Mouse (Mus musculus) frontal cortex, adult 2 months (tissue): ENCODE results near the gene 4933415F23Rik. TPM values are rescaled to one million over a fixed set of nuclear protein-coding genes. Genes with fewer than 3 reads are reported as not detected.
A peak's percentile ranks its signal among the peaks of the same experiment; 100 is the strongest.

Source experiments
- DNase-seq, 2 experiments: peaks; one replicate each; pipeline ENCODE4 v3.0.0; 2022; ENCODE audit warnings: low spot score in 1 of 2; ENCODE audit errors: extremely low spot score in 1 of 2
- polyA plus RNA-seq: library from polyadenylated mRNA; depleted of rRNA; stranded (reverse); fragments of >200 nt; gene quantifications from 2 replicates; pipeline ENCODE4 v1.2.3, GENCODE M21; 2012; rRNA removed

Gene 4933415F23Rik
- polyA plus RNA-seq, result not detected in 2 replicates

DNA sequence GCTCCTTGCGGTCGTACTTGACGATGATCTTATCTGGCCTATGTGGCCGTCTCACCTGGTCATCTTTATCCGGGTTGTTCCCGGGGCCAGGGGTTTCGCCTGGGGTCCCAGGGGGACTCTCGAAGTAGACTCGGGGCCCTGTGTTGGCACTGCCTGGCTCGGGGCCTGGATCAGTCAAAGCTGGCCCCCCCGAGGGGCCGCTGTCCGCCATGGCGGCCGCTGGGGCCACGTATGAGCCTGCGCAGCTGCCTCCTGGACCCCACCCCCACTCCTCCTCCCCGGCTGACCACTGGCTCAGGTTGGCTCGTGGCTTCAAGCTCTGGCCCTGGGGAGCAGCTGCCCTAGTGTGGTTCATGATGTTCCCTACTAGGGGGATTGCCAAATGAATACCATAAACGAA is at the start of gene 4933415F23Rik:
4933415F23Rik (minus strand) TSS at position 233 of the 400 bp plus-strand sequence.
- no peak for DNase-seq

DNA sequence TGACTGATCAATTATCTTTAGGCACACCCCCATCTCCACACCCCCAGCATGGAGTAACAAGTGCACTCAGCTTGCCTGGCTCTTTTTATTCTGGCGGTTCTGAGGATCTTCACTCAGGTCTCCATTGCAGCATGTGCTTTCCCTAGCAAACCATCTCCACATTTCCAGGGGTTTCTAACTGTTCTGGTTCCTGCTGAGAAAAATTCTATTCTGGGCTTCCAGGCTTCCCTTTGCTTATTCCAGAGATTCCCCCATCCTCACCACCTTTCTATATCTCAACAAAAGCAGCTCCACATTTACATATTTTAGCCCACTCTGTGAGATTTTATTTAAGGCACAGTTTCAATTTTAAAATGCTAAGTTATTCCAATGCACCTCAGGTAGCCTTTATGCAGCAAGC is 49.7 kb upstream of the 4933415F23Rik start:
- no peak for DNase-seq

DNA sequence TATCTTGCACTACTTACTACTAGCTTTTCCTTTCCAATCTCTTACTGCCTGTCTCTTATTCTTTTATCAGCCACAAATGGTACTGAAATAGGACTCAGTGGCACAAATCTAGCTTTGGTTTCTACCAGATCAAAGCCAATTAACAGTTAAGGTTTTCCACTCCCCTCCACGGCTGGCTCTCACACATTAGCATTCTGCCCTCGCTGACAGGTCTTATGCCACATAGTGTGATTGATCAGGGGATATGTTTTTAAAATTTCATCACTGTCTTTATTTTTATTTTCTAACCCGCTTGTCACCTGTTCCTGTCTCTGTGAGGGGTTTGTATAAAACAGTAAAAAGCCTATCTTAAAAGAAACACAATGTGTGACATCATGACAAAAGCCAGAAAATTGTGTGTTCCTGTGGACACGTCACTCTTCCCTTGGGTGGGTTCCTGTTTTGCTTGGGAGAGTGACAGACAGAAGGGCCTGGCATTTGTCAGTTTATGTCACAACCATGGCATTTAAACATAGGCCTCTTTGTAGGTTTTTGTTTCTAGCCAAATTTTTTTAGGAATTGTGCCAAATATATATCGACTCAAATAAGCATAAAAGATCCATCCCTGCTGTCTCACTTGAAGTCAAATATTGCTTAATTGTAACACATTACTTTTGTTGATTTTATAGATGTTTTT is 44.3 kb upstream of the 4933415F23Rik start:
- no peak for DNase-seq

DNA sequence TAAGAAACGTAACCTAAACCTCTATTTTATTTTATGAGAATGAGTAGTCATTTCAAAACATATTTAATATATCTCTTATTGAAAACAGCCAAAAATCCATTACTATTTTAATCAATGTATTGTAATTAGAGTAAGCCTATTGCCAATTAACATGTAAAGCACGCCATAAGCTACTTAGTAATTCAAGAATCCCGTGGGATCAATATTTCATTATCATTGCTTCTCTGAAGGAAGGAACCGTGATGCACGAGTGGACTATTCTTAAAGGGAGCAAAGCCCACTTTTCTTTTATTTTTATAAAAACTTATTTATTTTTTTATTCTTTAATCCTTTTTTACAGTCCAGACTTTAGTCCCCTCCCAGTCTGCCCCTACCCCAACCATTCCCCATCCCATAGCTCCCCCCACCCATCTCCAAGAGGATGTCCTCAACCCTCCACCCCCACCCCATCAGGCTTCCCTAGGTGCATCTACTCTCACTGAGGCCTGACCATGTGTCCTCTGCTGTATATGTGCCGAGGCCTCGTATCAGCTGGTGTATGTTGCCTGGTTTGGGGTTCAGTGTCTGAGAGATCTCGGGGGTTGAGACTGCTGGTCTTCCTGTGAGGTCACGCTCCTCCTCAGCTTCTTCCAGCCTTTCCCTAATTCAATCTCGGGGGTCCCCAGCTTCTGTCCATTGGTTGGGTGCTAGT is 39.2 kb upstream of the 4933415F23Rik start:
- DNase-seq, result no peak

DNA sequence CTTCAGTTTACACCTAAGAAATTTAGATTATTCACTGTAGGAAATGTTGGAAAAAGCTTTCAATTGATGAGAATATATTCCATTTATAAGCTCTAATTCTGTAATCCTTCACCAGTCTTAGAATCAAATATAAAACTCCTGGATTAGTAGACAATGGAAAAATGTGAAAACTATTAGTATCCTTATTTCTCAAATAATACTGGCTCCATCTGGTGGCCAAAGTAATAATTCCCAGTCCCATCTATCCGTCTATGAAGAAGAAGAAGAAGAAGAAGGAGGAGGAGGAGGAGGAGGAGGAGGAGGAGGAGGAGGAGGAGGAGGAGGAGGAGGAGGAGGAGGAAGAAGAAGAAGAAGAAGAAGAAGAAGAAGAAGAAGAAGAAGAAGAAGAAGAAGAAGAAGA is 38.5 kb upstream of the 4933415F23Rik start:
- peak; percentile 28 to 87 for DNase-seq

DNA sequence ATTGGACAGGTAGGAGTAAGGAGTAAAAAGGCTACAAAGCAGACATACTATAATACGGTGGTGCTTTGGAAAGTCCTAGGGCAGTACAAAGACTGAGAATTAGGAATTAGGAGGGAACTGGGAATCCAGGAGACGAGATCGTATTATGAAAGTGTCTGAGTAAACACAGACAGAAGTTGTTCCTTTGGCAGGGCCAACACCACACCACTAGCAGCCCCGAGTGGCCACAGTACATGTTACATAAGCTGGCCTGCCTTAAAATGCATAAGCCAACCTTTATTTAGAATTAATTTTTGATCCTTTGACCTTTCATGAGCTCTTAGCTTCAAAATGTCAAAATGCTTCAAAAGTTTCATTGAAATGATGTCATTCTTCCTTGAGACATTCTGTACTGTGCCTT is 18.8 kb upstream of the 4933415F23Rik start:
- DNase-seq, result no peak

DNA sequence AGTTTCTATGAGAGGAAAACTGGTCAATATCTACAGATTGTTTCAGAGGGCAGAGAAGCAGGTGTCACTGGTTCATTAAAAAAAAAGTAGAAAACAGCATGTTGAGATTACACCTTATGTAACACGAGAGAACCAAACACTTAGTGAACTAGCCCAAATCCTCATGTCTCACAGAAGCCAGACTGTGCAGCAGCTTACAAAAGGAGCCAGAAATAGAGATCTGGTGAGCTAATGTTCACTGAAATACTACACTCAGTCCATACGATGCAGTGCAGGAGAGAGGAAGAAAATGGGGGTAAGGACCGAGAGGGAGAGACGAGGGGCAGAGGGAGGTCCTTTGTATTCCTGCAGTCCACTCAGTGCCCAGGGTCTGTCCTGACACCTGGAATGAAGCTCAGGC is 17.4 kb upstream of the 4933415F23Rik start:
- peak in 1 of 2 experiments; percentile 33 for DNase-seq

DNA sequence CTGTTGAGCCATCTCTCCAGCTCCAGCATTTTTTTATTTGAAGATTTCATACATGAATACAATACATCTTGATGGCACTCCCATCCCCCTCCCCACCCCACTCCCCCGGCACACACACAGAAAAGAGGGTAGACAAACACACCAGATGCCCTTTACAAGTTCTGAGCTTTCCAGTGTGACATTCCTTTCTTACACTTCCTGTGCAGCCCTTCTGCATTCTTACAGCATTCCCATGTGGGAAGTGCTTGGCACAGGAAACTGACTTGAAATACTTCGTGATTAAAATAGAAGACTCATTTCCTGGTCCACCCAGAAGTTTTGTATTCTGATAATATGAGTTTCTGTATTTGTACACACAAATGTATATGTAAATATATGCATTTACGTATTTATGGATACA is 15.4 kb upstream of the 4933415F23Rik start:
- peak; percentile 18 to 71 for DNase-seq

DNA sequence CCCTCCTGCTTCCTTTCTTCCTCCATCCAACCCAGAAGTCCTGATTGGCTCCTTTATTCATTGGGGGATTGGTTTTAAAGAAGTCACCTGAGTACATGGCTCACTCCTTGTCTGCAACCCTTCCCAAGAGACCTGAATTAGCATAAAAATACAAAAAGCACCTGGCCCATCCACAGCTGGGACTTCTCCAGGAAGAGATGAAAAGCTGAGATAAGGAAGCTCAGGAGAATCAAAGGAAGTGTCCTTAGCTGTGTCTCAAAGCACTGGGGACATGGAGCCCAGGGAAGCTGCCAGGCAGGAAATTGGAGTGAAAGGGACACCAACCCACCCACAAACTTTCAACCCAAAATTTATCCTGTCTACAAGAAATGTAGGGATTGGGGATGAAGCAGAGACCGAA is 7.1 kb upstream of the 4933415F23Rik start:
- no peak for DNase-seq

DNA sequence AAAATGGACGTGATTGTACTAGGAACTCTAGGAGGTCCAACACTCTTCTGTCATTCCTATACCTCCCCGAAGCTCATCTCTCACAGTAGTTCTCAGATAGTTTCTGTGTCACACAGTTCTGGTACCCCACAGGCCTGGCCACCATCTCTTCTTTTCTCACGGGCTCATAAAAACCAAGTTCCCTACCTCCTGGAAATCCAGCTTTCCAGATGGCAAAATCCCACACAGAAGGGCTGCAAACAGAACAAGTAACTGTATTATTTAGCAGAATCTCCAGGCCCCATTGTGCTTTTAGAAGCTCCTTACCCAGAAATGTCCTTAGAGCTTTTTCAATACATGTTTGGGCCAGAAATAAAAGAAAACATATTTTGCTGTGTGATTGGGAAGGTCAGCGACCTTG is 828 bp upstream of the 4933415F23Rik start:
- DNase-seq, result no peak

DNA sequence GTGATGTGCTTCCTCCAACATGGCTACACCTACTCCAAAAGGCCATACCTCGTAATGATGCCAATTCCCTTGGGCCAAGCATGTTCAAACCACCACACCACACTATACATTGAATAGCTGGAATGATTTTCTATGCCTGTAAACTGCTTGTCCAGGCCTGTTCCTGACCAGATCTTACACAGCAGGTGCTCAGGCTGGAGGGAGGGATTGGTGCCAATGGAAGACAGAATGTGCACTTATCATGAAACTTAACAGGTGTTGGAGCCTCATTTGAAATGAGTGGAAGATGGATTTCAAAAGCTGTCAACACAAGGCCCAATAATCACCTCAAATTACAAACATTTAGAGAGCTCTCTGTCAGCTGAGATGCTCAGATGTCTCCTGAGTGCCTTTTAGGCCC is 2.3 kb downstream of the 4933415F23Rik start:
- no peak for DNase-seq

DNA sequence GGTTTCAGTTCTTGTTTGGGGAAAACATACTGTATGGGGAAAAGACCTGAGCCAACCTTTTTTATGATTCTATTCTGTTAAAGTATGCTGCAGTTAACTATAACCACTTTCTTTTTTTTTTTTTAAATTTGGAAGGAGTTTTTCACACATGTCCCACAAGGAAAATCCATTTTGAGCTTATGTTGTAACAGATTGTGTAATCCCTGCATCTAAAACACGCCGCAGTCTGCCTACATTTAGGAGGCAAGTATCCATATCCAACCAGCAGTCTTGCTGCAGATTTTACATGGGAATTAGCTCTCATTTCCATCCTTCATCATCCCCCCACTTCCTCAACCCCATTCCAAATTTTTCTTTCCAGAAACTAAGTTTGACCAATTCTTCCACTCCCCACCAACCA is 3.6 kb downstream of the 4933415F23Rik start:
- DNase-seq, result peak; percentile 27 to 57

DNA sequence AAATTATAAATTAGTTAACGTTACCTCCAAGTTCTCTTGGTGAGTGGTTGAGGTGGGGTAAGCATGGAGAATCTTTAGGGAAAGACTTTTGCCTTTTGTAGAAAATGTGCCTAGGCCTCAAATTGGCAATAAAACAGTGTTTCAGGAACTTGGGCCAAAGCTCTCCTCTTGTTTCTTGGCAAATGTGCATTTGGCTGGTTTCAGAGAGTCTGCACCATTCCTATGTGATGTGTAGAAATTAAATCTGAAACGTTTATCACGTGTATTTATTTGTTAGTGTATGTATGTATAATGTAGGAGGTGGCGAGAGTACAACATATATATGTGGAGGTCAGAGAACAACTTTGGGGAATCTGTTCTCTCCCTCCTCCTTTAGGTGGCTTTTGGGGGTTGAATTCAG is 4.1 kb downstream of the 4933415F23Rik start:
- DNase-seq, result no peak

DNA sequence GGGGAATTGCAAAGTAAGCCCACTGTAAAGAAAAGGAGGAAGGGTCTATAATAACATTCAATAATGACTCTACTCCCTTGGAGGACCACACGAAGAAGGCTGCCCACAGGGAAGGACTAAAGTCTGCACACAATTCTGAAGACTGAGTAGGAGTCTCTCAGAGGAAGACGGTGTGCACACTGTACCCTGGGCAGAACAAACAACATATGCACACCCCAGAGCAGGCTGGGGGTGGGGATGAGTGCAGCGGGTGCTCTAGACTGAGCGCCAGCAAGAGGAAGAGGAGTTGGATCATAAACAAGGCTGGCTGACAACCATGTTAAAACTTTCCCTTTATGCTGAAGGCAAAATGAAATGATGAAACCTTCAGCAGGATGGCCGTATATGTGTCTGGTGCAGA is 34.3 kb downstream of the 4933415F23Rik start:
- no peak for DNase-seq

DNA sequence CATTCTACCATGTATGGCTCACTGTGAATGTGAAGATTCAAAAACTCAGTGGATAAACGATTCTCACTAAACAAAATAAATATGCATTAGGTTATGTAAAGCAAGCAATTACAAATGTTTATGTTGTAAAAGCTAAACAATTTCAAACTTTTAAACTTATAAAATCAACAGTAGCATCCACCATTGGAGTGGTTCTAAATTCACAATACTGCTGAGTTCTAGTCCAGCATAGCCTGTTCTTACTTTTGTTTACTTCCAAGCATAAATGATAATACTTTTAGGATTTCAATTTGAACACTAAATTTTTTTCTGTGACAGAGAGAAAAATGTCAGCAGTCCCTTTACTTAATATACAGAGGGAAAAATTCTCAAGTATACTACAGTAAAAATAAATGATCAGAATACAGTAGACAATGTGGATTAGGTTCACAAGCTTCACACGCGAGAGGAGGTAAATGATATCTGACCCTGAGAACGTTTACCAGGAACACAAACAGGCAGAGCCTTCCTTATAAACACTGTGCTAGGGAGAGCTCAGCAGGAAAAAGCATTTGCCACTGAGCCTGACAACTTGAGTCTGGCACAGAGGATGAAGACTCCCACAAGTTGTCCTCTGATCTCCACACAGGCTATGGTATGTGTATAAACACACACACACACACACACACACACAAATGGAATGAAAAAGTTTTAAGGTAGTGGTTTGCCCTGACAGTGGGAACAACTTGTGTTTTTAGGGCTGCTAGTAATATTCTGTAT is 37.2 kb downstream of the 4933415F23Rik start:
- no peak for DNase-seq

DNA sequence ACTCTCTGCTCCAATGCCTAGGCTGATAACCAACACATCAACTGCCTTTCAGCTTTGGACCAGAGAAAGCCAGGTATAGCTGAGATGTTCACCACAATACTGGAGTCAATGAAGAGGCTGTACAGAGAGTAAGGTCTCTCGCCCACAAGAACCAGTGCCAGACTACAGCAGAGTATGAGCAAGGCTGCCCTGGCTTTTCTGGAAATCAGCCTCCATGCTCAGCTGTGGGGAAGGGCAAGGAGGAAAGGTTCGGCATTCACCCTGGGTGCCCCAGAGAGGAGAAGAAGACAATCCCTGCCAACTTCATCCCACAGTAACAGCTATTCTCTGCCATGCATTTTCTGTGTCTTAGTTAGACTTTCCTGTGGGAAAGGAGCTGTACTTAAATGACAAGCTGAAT is 38.1 kb downstream of the 4933415F23Rik start:
- DNase-seq, result no peak

DNA sequence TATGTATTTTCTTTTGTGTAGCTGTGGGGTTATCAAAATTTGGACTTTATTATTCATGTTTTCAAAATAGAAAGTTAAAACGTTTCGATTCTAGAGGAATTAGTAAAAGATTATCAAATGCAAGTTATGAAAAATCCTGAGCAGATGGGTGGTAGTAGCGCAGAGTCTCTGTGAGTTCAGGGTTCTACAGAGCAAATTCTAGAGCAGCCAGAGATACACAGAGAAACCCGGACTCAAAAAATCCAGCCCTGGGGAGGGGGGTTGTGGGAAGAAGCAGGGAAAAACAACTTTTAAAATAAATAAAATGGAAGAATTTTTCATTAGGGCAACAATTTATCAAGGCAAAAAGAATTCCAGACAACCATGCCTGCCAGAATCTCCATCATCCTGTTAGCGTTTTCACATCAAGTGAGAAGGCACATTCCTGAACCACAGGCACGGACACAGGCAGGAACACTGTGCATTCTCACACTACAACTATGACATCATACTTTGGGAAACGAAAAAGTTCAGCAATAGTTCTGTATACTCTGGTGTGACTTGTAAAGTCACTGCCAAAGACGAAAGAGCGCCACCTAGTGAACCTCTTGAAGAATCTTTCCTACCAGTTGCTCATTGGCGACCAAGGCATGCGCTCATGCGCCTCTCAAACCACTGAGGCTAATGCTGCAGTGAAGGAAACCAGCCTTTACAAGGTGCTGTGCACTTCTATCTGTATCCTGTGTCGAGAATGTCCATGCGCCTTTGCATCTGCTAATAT is 40.3 kb downstream of the 4933415F23Rik start:
- DNase-seq, result peak in 1 of 2 experiments; percentile 72

DNA sequence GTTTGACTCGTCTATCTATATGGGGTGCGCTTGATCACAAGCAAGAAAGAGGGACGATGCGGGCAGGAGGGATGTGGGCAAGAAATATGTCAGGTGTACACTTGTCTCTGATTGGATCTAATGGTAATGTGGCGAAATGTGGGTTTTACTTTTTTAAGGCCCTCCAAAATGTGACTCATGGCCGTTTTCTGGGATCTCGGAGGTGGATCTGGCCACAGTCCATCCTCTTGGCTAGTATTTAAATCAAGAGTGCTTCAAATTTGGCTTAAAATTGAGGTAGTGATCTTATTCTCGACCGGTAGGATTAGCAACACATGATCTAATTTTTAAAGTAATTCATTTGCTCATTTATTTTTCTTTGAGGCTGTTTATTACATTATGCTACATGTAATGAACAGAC is 42.0 kb downstream of the 4933415F23Rik start:
- DNase-seq, result peak in 1 of 2 experiments; percentile 17
